Mouse (Mus musculus) lung, postnatal 0 days (tissue): ENCODE measurements around the gene Negr1.

Experiments
- CTCF ChIP-seq: IDR thresholded peaks from 2 replicates; pipeline ENCODE4 v1.5.1; 2016; ENCODE audit warnings: antibody characterized with exemption, mild to moderate bottlenecking
- EP300 ChIP-seq: IDR thresholded peaks from 2 replicates; pipeline ENCODE4 v1.6.1; 2016; ENCODE audit warnings: antibody characterized with exemption, mild to moderate bottlenecking, control low read depth

GRCm38 (mm10) chr3:156876551-156876950, 315.0 kb downstream of the Negr1 start:
- no peak for TF ChIP-seq CTCF
- TF ChIP-seq EP300, result no peak
